Mouse (Mus musculus): ENCODE results near the gene Stx18. TPM values are rescaled to one million over a fixed set of nuclear protein-coding genes. Genes with fewer than 3 reads are reported as not detected.
A peak's percentile ranks its signal among the peaks of the same experiment; 100 is the strongest.

Stx18 gene
- total RNA-seq (2021) = 10 to 100 TPM; 15.5 to 18.3 TPM
- long read RNA-seq, experiment 1, transcript Stx18-203 (11 exons, 3,002 nt) = major isoform, 16 of 20 reads
- long read RNA-seq, experiment 1, partial matches to known transcripts = 0 of 20 reads
- long read RNA-seq, experiment 1, other reads (novel, unspliced or antisense) = 2 of 20 reads
- long read RNA-seq, experiment 2, transcript Stx18-203 (11 exons, 3,002 nt) = major isoform, 9 of 16 reads
- long read RNA-seq, experiment 2, partial matches to known transcripts = 2 of 16 reads
- long read RNA-seq, experiment 2, other reads (novel, unspliced or antisense) = 1 of 16 reads

- DNase-seq = peak; percentile 79
Measured at GRCm38 (mm10) chr5:38038710-38039592, at the start of gene Stx18. Stx18 (plus strand) TSS chr5:38038742.

- DNase-seq = no peak
Measured at GRCm38 (mm10) chr5:37992346-37992745, 46.2 kb upstream of the Stx18 start.

GRCm38 (mm10) chr5:37998805-37999204 lies 39.7 kb upstream of the Stx18 start:
- DNase-seq = no peak

- no peak for DNase-seq
Measured at GRCm38 (mm10) chr5:38002573-38002972, 36.0 kb upstream of the Stx18 start.

- no peak for DNase-seq
Measured at GRCm38 (mm10) chr5:38004746-38005145, 33.8 kb upstream of the Stx18 start.

- DNase-seq = no peak
Measured at GRCm38 (mm10) chr5:38006415-38007347, 31.9 kb upstream of the Stx18 start.

GRCm38 (mm10) chr5:38009071-38009470 lies 29.5 kb upstream of the Stx18 start:
- DNase-seq = no peak

- DNase-seq = no peak
Measured at GRCm38 (mm10) chr5:38014916-38015315, 23.6 kb upstream of the Stx18 start.

GRCm38 (mm10) chr5:38016945-38017344 lies 21.6 kb upstream of the Stx18 start:
- no peak for DNase-seq

- DNase-seq = no peak
Measured at GRCm38 (mm10) chr5:38027656-38028055, 10.9 kb upstream of the Stx18 start.

GRCm38 (mm10) chr5:38038274-38038673 lies 268 bp upstream of the Stx18 start:
- DNase-seq = no peak

- DNase-seq = no peak
Measured at GRCm38 (mm10) chr5:38039796-38040195, 1.3 kb downstream of the Stx18 start.

GRCm38 (mm10) chr5:38044923-38045322 lies 6.4 kb downstream of the Stx18 start:
- DNase-seq = no peak

GRCm38 (mm10) chr5:38048177-38048576 lies 9.6 kb downstream of the Stx18 start:
- no peak for DNase-seq

- no peak for DNase-seq
Measured at GRCm38 (mm10) chr5:38061051-38061450, 22.5 kb downstream of the Stx18 start.

- no peak for DNase-seq
Measured at GRCm38 (mm10) chr5:38062709-38063108, 24.2 kb downstream of the Stx18 start.

GRCm38 (mm10) chr5:38063339-38063738 lies 24.8 kb downstream of the Stx18 start:
- DNase-seq = no peak

- no peak for DNase-seq
Measured at GRCm38 (mm10) chr5:38064043-38064575, 25.6 kb downstream of the Stx18 start.

GRCm38 (mm10) chr5:38064701-38065100 lies 26.2 kb downstream of the Stx18 start:
- no peak for DNase-seq

GRCm38 (mm10) chr5:38065454-38065853 lies 26.9 kb downstream of the Stx18 start:
- DNase-seq = no peak

- DNase-seq = no peak
Measured at GRCm38 (mm10) chr5:38066606-38067005, 28.1 kb downstream of the Stx18 start.

GRCm38 (mm10) chr5:38076326-38076725 lies 37.8 kb downstream of the Stx18 start:
- DNase-seq = no peak

All from gastrocnemius, postnatal 10 days (tissue).